Mouse (Mus musculus) retina, embryonic 14.5 days (tissue): ENCODE measurements around the gene Dnajc28.
A peak's percentile ranks its signal among the peaks of the same experiment; 100 is the strongest.

Source experiments
- DNase-seq: peaks from one replicate; pipeline ENCODE4 v3.0.0-alpha.2; 2015; ENCODE audit warnings: low spot score

Gene Dnajc28

GRCm38 (mm10) chr16:91587730-91588453 lies 30.9 kb downstream of the Dnajc28 start:
- DNase-seq: no peak

- no peak for DNase-seq
These were observed 32.6 kb downstream of the Dnajc28 start for GRCm38 (mm10) chr16:91586244-91586643.

GRCm38 (mm10) chr16:91585617-91586016 lies 33.2 kb downstream of the Dnajc28 start:
- DNase-seq: no peak

- DNase-seq: peak; percentile 61
These were observed 36.5 kb downstream of the Dnajc28 start for GRCm38 (mm10) chr16:91582307-91582706.

- DNase-seq: peak; percentile 44
These were observed 39.7 kb downstream of the Dnajc28 start for GRCm38 (mm10) chr16:91578980-91579720.

GRCm38 (mm10) chr16:91575151-91575550 lies 43.7 kb downstream of the Dnajc28 start:
- peak; percentile 73 for DNase-seq

GRCm38 (mm10) chr16:91571105-91571504 lies 47.7 kb downstream of the Dnajc28 start:
- no peak for DNase-seq

GRCm38 (mm10) chr16:91568960-91569359 lies 49.9 kb downstream of the Dnajc28 start:
- no peak for DNase-seq

- no peak for DNase-seq
These were observed 52.8 kb downstream of the Dnajc28 start for GRCm38 (mm10) chr16:91566002-91566401.

GRCm38 (mm10) chr16:91565292-91565951 lies 53.4 kb downstream of the Dnajc28 start:
- DNase-seq: no peak

GRCm38 (mm10) chr16:91564580-91565291 lies 54.1 kb downstream of the Dnajc28 start:
- no peak for DNase-seq
